Mouse (Mus musculus): ENCODE results near the gene Fars2. TPM values are rescaled to one million over a fixed set of nuclear protein-coding genes. Genes with fewer than 3 reads are reported as not detected.

Fars2 gene
- polyA plus RNA-seq, 1 experiment from 2014 or later, result 28.9 TPM

DNA sequence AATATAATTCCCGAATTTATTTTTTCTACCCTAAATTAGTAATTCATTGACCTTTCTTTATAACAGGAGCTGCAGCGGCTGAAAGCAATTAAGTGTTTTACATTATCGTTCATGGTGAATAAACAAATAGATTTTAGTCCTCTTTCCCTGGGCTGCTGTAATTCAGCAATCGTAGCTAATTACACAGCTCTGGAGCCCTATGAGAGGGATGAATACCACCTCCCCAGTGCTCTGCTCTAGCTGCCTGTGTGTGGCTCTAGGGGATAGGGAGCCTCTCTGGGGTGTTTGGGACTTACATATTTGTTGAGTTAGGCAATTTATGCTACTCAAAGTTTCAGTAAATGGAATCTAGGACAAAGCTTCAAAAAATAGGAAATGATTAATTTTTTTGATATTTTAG, 190.2 kb downstream of the Fars2 start:
- no peaks in the 10 kb centered on the region for H3K36me3 ChIP-seq
- 43% methylated on average over 4 of the region's 4 CpGs for WGBS

DNA sequence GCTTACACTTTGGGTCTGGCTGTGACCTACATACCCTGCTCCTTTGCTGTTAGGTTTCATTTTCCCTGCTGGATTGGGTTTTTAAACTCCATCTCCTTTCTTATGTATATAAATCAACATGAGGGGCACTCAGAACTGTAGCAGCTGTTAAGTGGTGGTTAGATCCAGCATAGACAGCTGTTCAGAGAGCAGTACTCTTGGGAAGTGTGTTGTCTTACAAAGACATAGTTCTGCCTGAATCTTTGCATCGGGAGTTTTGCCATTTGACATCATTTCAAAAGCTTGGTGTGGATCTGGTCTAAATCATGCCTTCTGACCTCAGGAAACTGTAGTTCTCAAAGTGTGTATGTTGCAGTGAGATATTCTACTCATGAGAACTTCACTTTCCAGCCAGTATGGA, 191.9 kb downstream of the Fars2 start:
- H3K4me1 ChIP-seq (replicated peaks), result peaks cover 9% of the 10 kb centered on the region; the same call in 1 of the 2 replicates
- H3K36me3 ChIP-seq, result no peaks in the 10 kb centered on the region
- no peak for ATAC-seq (ENCODE audit: low read depth)
- H3K9ac ChIP-seq, result no peak overlapping the region
- no peak overlapping the region for H3K4me3 ChIP-seq
- H3K4me2 ChIP-seq, result no peak overlapping the region
- 72% methylated on average over 1 of the region's 1 CpGs for WGBS
- no peaks in the 10 kb centered on the region for H3K9me3 ChIP-seq
- no peaks in the 10 kb centered on the region for H3K27me3 ChIP-seq
- no peak overlapping the region for H3K27ac ChIP-seq (replicated peaks)

More for the DNA sequence above, 190.2 kb downstream of the Fars2 start:
- Histone ChIP-seq H3K27me3 (no peaks in the 10 kb centered on the region), H3K9me3 (no peaks in the 10 kb centered on the region), H3K4me1 (replicated peaks) (peaks cover 9% of the 10 kb centered on the region; the same call in 1 of the 2 replicates), H3K4me3 (no peak overlapping the region), H3K9ac (no peak overlapping the region), H3K27ac (replicated peaks) (0 out of 2 replicates have a peak overlapping the region, but pooled peaks have one; percentile 29), H3K4me2 (no peak overlapping the region)
- 0 out of 2 replicates have a peak, but pooled peaks have one; percentile 59 for ATAC-seq (ENCODE audit: low read depth)

DNA sequence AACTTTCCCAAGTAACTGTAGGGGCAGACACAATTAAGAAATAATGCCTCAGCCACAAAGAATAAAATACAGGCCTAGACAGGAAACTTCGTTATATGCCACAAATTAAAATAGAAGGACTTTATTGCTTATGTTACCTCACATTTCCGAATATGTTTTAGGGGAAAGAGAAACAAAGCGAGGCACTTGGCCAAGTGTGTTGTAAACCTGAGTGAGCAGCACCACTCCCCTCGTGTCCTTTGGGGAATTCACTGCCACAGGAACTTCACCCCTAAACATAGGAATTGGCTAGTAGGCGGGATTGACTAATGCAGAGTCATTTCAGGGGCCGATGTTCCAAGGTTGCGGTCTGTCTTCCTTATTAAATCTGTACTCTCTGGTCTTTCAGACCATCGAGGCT, 197.0 kb downstream of the Fars2 start:
- H3K9me3 ChIP-seq, result no peaks in the 10 kb centered on the region
- H3K9ac ChIP-seq, result no peak overlapping the region
- no peak overlapping the region for H3K4me2 ChIP-seq
- no peak overlapping the region for H3K4me3 ChIP-seq
- H3K4me1 ChIP-seq (replicated peaks), result peaks cover 5% of the 10 kb centered on the region; the same call in 1 of the 2 replicates
- no peaks in the 10 kb centered on the region for H3K36me3 ChIP-seq
- ATAC-seq (ENCODE audit: low read depth), result no peak
- WGBS, result 86% methylated on average over 8 of the region's 8 CpGs
- H3K27ac ChIP-seq (replicated peaks), result no peak overlapping the region
- no peaks in the 10 kb centered on the region for H3K27me3 ChIP-seq

DNA sequence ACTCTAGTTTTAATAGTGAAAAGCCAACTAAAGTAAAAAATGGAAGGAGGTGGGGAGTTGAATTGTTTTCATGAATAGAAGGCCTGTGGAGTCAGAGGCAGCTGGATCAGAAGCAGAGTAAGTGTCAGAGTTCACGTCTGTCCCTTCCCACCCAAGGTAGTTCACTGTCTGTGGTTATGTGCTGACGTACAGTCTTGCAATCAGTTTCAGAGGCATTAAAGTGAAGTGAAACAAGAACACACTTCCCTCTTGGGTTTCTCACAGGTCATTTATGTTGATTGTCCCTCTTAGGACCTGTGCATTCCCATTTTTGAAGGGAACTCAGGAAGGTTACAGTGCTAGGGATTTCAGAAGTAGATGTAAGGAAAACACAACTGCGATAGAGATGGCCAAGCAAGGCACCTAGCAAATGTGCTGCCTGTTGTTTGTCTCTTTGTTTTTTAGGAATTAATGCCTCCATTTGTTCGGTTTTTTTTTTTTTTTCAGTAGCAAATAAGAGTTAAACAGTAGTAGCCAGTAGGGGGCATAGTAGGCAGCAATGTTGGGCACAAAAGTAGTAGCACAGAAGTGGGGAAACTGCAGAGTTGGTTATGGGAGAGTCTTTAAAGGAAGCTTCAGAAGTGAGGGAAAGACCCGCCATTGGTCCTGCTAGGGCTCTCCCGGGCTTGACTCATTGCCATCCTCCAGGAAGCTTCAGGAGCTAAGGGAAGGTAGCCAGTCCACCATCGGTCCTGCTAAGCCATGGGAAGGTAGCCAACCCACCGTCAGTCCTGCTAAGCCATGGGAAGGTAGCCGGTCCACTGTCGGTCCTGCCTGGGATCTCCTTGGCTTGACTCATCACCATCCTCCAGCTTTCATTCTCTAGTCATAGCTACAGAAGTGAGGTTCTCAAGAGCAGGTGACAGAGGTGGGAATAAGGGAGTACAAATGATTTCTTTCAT, 197.9 kb downstream of the Fars2 start:
- WGBS, result 86% methylated on average over 10 of the region's 10 CpGs
- no peak overlapping the region for H3K4me3 ChIP-seq
- no peak overlapping the region for H3K9ac ChIP-seq
- H3K9me3 ChIP-seq, result no peaks in the 10 kb centered on the region
- no peaks in the 10 kb centered on the region for H3K36me3 ChIP-seq
- ATAC-seq (ENCODE audit: low read depth), result no peak
- no peaks in the 10 kb centered on the region for H3K27me3 ChIP-seq
- H3K27ac ChIP-seq (replicated peaks), result no peak overlapping the region
- H3K4me2 ChIP-seq, result no peak overlapping the region
- peaks cover 5% of the 10 kb centered on the region; the same call in 1 of the 2 replicates for H3K4me1 ChIP-seq (replicated peaks)

DNA sequence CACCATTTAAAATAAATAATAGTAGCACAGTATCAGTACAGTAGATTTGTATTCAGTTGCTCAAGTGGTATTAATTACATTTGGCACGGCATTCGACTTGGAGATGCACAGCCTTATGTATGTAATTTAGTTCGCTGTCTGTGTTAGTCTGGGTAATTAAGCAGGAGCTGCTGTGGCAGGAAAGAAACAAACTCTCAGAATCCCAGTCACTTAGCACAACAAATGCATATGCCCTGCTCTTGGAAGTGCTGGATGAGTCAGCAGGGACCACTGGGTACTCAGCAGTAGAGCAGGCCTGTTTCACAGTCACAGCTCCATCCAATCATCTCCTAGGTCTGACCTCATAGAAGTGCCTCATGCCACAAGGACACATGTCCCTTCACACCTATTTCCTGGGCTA, 200.6 kb downstream of the Fars2 start:
- peaks cover 5% of the 10 kb centered on the region; the same call in 1 of the 2 replicates for H3K4me1 ChIP-seq (replicated peaks)
- WGBS, result 48% methylated on average over 3 of the region's 3 CpGs
- no peaks in the 10 kb centered on the region for H3K9me3 ChIP-seq
- no peak overlapping the region for H3K4me3 ChIP-seq
- H3K27me3 ChIP-seq, result no peaks in the 10 kb centered on the region
- no peak overlapping the region for H3K9ac ChIP-seq
- no peaks in the 10 kb centered on the region for H3K36me3 ChIP-seq
- no peak overlapping the region for H3K4me2 ChIP-seq
- no peak overlapping the region for H3K27ac ChIP-seq (replicated peaks)
- peak; percentile 63 for ATAC-seq (ENCODE audit: low read depth)

DNA sequence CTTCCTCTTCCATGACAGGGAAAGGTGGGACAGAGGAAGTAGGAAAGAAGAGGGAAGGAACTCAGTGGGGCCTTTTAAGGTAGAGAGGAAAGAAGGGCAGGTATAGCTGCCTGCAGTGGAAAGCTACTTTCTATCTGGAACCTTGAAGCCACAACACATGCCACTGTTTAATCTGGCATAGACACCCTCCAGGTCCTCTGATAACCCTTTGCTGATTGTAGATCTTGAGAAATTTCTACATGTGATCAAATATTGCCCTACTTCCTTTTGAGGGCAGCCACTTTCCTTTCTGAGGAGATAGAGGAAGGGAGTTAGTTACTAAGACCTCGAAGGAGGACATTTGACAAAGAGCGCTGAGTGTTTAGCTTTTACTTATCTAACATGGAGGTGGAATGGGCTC, 207.4 kb downstream of the Fars2 start:
- no peak overlapping the region for H3K9ac ChIP-seq
- ATAC-seq (ENCODE audit: low read depth), result no peak
- H3K36me3 ChIP-seq, result no peaks in the 10 kb centered on the region
- 96% methylated on average over 2 of the region's 2 CpGs for WGBS
- no peak overlapping the region for H3K4me3 ChIP-seq
- H3K27me3 ChIP-seq, result no peaks in the 10 kb centered on the region
- H3K9me3 ChIP-seq, result no peaks in the 10 kb centered on the region
- H3K4me1 ChIP-seq (replicated peaks), result no peaks in the 10 kb centered on the region
- no peak overlapping the region for H3K4me2 ChIP-seq
- no peak overlapping the region for H3K27ac ChIP-seq (replicated peaks)

DNA sequence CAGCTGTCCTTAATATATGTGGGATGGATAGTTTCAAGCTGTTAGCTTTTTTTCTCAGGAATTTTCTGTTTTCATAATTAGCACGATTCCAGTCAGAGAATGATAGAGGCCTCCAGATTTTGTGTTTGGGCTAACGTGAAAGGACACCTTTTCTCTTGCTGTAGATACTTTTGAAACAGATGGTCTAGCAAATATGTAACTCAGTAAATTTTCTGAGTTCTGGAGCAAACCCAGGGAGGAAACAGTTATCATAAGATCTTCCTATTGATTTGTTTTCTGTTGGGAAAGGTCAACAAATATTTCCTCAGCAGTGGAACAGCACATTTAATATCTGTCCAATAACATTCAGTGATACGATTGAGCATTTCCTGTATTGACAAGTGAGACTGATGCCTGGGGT, 209.3 kb downstream of the Fars2 start:
- no peak for ATAC-seq (ENCODE audit: low read depth)
- no peaks in the 10 kb centered on the region for H3K27me3 ChIP-seq
- H3K4me1 ChIP-seq (replicated peaks), result no peaks in the 10 kb centered on the region
- no peaks in the 10 kb centered on the region for H3K36me3 ChIP-seq
- H3K4me3 ChIP-seq, result no peak overlapping the region
- H3K4me2 ChIP-seq, result no peak overlapping the region
- H3K27ac ChIP-seq (replicated peaks), result no peak overlapping the region
- no peaks in the 10 kb centered on the region for H3K9me3 ChIP-seq
- WGBS, result 86% methylated on average over 3 of the region's 3 CpGs
- no peak overlapping the region for H3K9ac ChIP-seq

DNA sequence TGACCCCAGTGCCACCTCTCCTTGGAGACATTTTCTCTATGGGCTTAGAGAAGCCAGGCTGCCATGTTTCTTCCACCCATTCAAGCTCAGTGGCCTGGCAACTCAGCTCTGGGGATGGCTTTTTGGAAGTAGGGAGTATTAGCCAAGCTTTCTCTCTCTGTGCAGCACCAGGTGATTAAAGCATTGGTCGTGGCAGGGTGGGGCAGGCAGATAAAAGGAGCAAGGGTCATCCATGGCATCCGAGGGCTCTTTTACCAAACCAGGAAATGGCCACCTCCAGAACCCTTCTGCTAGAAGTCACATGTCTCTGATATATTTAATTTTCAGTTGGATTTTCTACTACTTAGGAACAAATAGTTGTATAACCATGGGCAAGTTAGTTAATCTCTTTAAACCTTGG, 212.7 kb downstream of the Fars2 start:
- no peak for ATAC-seq (ENCODE audit: low read depth)
- H3K27ac ChIP-seq (replicated peaks), result no peak overlapping the region
- no peak overlapping the region for H3K4me2 ChIP-seq
- H3K27me3 ChIP-seq, result no peaks in the 10 kb centered on the region
- no peak overlapping the region for H3K9ac ChIP-seq
- H3K9me3 ChIP-seq, result no peaks in the 10 kb centered on the region
- H3K4me3 ChIP-seq, result no peak overlapping the region
- H3K36me3 ChIP-seq, result no peaks in the 10 kb centered on the region
- no peaks in the 10 kb centered on the region for H3K4me1 ChIP-seq (replicated peaks)
- whole genome bisulfite sequencing, result 88% methylated on average over 2 of the region's 2 CpGs

DNA sequence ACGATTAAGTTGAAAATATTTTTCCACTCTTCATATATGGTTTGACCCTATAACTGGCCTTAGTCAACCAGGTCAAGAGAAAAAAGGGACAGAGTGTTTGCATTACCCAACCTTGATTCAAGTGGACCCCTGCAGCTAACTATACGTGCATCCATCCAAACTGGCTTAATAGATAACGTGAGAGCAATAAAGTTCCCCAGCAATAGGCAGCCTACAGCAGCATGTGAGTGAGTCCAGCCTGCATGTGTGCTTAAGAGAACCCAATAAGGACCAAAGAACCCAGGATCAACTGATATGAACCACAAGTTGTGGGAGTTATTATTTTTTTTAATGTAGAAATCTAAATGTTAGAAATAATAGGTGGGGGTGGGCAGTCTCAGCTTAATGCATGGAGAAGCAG, 213.3 kb downstream of the Fars2 start:
- Histone ChIP-seq H3K36me3 (no peaks in the 10 kb centered on the region), H3K9me3 (no peaks in the 10 kb centered on the region), H3K4me2 (no peak overlapping the region), H3K27me3 (no peaks in the 10 kb centered on the region), H3K4me1 (replicated peaks) (no peaks in the 10 kb centered on the region), H3K9ac (no peak overlapping the region), H3K27ac (replicated peaks) (no peak overlapping the region), H3K4me3 (no peak overlapping the region)
- ATAC-seq (ENCODE audit: low read depth), result no peak
- WGBS, result 67% methylated on average over 3 of the region's 3 CpGs

DNA sequence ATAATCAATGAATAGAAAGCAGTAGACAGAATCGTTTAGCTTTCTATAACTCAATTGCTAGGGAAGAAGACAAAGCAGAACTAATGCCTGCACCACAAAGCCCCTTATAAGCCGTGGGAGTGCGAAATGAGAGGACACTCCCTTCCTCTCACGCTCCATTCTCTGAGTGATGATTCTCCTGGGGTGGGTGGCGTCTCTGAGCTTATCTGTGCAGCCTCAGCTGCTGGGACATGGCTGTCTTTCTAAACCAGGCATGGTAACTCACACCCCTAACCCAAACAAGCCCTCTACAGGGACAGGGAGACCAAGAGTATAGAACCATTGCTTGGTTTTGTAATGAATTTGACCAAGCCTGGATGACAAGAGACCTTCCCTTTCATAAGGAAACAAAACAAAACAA, 217.5 kb downstream of the Fars2 start:
- 48% methylated on average over 5 of the region's 5 CpGs for WGBS
- H3K4me1 ChIP-seq (replicated peaks), result no peaks in the 10 kb centered on the region
- no peaks in the 10 kb centered on the region for H3K27me3 ChIP-seq
- no peaks in the 10 kb centered on the region for H3K36me3 ChIP-seq
- H3K9me3 ChIP-seq, result no peaks in the 10 kb centered on the region
- no peak overlapping the region for H3K9ac ChIP-seq
- no peak overlapping the region for H3K4me2 ChIP-seq
- H3K4me3 ChIP-seq, result no peak overlapping the region
- no peak for ATAC-seq (ENCODE audit: low read depth)
- H3K27ac ChIP-seq (replicated peaks), result no peak overlapping the region

DNA sequence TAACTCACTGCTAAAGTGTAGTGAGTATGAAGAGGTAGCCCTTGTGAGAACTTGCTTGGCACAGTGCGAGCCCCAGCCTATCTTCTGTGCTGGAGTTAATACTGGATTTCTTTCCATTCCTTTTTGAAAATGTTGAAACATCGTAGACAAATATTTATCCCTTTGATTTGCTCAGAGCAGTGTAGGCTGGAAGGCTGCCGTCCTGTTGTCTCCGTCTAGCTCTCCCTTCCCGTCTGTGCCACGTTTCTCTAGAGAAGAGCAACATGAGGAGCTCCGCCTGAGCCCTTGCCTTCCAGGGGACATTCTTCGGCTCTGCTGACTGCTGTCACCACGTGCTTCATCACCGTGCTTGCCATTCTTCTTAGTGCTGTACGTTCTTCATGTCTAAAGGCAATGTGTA, 234.3 kb downstream of the Fars2 start:
- no peak overlapping the region for H3K4me3 ChIP-seq
- 80% methylated on average over 11 of the region's 11 CpGs for WGBS
- no peaks in the 10 kb centered on the region for H3K9me3 ChIP-seq
- no peaks in the 10 kb centered on the region for H3K27me3 ChIP-seq
- no peak overlapping the region for H3K4me2 ChIP-seq
- no peaks in the 10 kb centered on the region for H3K4me1 ChIP-seq (replicated peaks)
- H3K36me3 ChIP-seq, result no peaks in the 10 kb centered on the region
- no peak overlapping the region for H3K27ac ChIP-seq (replicated peaks)
- no peak for ATAC-seq (ENCODE audit: low read depth)
- no peak overlapping the region for H3K9ac ChIP-seq

DNA sequence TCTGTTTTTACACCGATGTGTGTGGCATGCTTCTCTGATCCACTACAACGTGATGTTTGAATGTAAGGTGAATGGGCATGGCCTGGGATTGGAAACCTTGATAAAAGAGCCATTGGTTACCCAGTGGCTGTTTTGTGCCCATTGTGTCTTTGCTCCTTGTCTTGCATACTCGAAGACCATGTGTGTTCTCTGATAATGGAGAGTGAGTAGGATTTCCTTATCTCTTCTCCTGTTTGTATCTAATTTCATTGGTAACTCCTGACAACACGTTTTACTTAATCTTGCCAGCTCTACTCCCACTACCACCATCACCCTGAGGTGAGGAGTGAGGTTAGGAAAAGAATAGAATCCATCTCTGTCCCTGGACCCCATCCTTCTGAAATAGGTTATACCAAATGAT, 240.3 kb downstream of the Fars2 start:
- 88% methylated on average over 4 of the region's 4 CpGs for WGBS
- Histone ChIP-seq H3K9me3 (no peaks in the 10 kb centered on the region), H3K4me3 (no peak overlapping the region), H3K27me3 (no peaks in the 10 kb centered on the region), H3K4me2 (no peak overlapping the region), H3K4me1 (replicated peaks) (no peaks in the 10 kb centered on the region), H3K36me3 (no peaks in the 10 kb centered on the region), H3K27ac (replicated peaks) (no peak overlapping the region), H3K9ac (no peak overlapping the region)
- ATAC-seq (ENCODE audit: low read depth), result no peak

DNA sequence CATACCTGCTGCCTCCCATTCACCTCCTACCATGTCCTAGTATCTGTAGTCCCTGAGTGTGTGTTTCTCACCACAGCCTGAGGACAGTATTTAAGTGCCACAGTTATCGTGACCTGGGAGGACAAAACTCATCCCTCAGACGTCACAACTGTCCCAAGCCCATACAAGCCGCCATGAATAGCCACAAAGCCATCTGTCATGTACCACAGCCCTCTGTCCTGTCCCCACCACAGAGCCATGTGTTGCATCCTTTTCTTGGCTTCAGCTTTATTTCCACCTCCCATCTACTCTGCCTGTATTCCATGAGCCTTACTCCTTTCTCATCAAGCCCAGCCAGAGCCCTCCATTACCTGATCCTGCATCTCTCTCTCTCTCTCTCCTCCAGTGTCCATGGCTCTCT, 244.2 kb downstream of the Fars2 start:
- no peaks in the 10 kb centered on the region for H3K9me3 ChIP-seq
- no peak overlapping the region for H3K4me2 ChIP-seq
- 0 out of 2 replicates have a peak, but pooled peaks cover 3% of the 10 kb centered on the region for H3K4me1 ChIP-seq (replicated peaks)
- no peak for ATAC-seq (ENCODE audit: low read depth)
- H3K4me3 ChIP-seq, result no peak overlapping the region
- H3K27me3 ChIP-seq, result no peaks in the 10 kb centered on the region
- no peaks in the 10 kb centered on the region for H3K36me3 ChIP-seq
- 85% methylated on average over 3 of the region's 3 CpGs for WGBS
- H3K9ac ChIP-seq, result no peak overlapping the region
- no peak overlapping the region for H3K27ac ChIP-seq (replicated peaks)
